Mouse (Mus musculus): Measurements from ENCODE around the gene Gm20479. TPM values are rescaled to one million over a fixed set of nuclear protein-coding genes. Genes with fewer than 3 reads are reported as not detected.

The Gm20479 gene
- polyA plus RNA-seq, 1 experiment from 2014 or later, result not detected

DNA sequence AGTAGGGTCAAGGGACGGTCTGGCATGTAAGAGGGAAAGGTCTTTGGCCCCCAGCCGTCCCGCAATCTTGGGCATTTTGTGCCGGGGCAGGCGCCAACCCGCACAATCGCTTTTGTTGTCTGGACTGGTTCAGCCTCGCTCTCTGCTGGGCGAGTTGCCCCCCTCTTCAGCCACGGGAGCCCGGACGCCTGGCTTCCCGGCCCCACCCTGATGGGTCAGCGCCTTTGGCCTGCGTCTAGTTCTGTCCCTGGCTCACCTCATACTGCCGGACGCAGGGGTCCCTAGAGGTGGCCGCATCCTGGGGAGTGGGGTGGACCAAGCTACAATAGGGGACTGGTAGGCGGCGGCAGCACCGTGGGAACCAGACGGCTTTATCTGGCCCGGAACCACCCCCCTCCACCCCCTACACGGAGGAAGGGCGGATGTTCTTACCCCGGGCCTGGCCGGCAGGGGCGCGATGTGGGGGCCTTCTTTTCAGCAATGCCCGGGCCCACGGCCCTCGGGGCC, 22.8 kb downstream of the Gm20479 start:
- ATAC-seq (ENCODE audit: insufficient read depth, low FRiP score, low TSS enrichment) (no peak), DNase-seq (ENCODE audit: low spot score) (no peak)
- no peak overlapping the region for H3K9ac ChIP-seq (ENCODE audit: low read length)
- H3K4me1 ChIP-seq (ENCODE audit: control insufficient read depth, insufficient read depth, low read length), result peaks cover 12% of the 10 kb centered on the region
- no peak overlapping the region for H3K27ac ChIP-seq (ENCODE audit: low read depth, low read length)
- H3K4me2 ChIP-seq (ENCODE audit: low read depth), result peak overlapping the region; percentile 16; the same call in 1 of the 2 replicates
- 2% methylated on average over 32 of the region's 32 CpGs for WGBS
- no peaks in the 10 kb centered on the region for H3K36me3 ChIP-seq (ENCODE audit: control insufficient read depth, insufficient read depth, low read length)
- no peaks in the 10 kb centered on the region for H3K9me3 ChIP-seq (ENCODE audit: control insufficient read depth, low read length)
- H3K27me3 ChIP-seq (ENCODE audit: control insufficient read depth, insufficient read depth, low read length), result peaks cover 86% of the 10 kb centered on the region
- H3K4me3 ChIP-seq (ENCODE audit: low read depth, low read length), result no peak overlapping the region

DNA sequence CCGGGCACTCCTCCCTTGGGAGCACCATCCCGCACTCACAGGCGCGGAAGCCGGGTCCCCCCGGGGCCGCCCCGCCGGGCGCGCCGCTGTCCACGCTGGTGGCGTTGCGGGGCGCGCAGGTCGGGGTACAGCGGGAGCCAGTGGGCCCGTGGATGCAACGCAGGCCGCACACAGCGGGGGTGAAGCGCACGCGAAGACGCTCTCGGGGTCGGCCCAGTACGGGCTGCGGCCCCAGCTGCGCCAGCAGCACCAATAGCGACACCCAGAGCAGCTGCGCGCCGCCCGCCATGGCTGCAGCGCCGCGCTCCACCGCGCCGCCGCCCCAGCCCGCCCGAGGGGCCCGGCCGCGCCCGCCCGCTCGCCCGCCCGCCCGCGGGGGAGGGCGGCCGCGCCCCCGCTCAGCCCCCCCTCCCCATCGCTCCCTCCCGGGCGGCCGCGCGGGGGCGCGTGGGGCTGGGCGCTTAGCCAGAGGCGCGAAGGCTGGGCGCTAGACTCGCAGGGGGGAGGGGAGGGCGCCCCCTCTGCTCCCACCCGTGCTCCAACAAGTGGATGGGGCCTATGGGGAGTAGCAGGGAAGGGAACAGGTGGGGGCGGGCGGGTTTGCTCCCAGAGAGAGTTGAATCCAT, 23.8 kb downstream of the Gm20479 start:
- DNase-seq (ENCODE audit: low spot score) (peak; percentile 33), ATAC-seq (ENCODE audit: insufficient read depth, low FRiP score, low TSS enrichment) (no peak)
- Histone ChIP-seq H3K9ac (ENCODE audit: low read length) (peak overlapping the region; percentile 36), H3K4me2 (ENCODE audit: low read depth) (peak overlapping the region; percentile 67), H3K27ac (ENCODE audit: low read depth, low read length) (no peak overlapping the region), H3K4me1 (ENCODE audit: control insufficient read depth, insufficient read depth, low read length) (peaks cover 12% of the 10 kb centered on the region), H3K4me3 (ENCODE audit: low read depth, low read length) (peak overlapping the region; percentile 37), H3K36me3 (ENCODE audit: control insufficient read depth, insufficient read depth, low read length) (no peaks in the 10 kb centered on the region), H3K9me3 (ENCODE audit: control insufficient read depth, low read length) (no peaks in the 10 kb centered on the region), H3K27me3 (ENCODE audit: control insufficient read depth, insufficient read depth, low read length) (peaks cover 95% of the 10 kb centered on the region)
- under 1% methylated on average over 44 of the region's 77 CpGs for WGBS

DNA sequence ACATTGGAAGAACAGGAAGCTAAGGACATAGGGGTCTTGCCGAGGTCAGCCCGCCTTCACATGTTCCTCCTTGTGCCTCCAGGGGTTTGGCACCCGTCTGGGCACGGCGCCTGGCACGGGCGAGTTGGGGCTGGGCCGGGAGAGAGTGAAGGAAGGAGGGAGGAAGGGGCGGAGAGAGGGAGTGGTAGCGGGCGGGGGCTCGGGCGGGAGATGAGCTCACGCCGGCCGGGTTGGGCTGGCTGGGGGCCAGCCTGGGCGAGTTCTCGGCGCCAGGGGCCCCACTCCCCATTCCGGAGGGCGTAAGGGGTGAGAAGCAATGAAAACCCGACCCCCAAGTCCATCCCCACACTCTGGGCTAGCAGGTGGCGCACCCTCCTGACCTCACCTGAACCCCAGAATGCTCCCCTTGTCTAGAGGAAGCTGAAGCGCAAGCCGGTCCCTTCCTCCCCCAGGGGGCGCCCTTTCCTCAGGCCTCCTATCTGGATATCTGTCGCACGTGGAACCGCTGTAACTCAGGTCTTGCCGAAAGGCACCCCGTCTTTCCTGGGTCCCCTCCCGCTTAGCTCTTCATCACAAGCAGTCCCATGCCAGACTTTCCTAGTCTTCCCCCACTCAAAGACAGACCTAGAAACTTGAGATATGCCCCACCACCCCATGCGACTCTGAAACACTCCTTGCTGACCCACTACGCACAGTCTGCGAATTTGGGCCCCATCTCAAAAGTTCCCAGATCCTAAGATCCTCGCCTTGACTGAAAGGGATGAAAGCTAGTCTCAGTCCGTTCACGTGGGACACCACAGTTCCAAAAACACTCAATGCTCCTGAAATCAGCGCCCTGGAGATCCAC, 24.6 kb downstream of the Gm20479 start:
- no peak for ATAC-seq (ENCODE audit: insufficient read depth, low FRiP score, low TSS enrichment)
- peaks cover 96% of the 10 kb centered on the region for H3K27me3 ChIP-seq (ENCODE audit: control insufficient read depth, insufficient read depth, low read length)
- no peaks in the 10 kb centered on the region for H3K36me3 ChIP-seq (ENCODE audit: control insufficient read depth, insufficient read depth, low read length)
- no peaks in the 10 kb centered on the region for H3K9me3 ChIP-seq (ENCODE audit: control insufficient read depth, low read length)
- DNase-seq (ENCODE audit: low spot score), result peak; percentile 84
- no peak overlapping the region for H3K9ac ChIP-seq (ENCODE audit: low read length)
- H3K4me2 ChIP-seq (ENCODE audit: low read depth), result peak overlapping the region; percentile 67
- H3K4me1 ChIP-seq (ENCODE audit: control insufficient read depth, insufficient read depth, low read length), result peaks cover 12% of the 10 kb centered on the region
- under 1% methylated on average over 34 of the region's 39 CpGs for WGBS
- H3K4me3 ChIP-seq (ENCODE audit: low read depth, low read length), result peak overlapping the region; percentile 37
- H3K27ac ChIP-seq (ENCODE audit: low read depth, low read length), result no peak overlapping the region

DNA sequence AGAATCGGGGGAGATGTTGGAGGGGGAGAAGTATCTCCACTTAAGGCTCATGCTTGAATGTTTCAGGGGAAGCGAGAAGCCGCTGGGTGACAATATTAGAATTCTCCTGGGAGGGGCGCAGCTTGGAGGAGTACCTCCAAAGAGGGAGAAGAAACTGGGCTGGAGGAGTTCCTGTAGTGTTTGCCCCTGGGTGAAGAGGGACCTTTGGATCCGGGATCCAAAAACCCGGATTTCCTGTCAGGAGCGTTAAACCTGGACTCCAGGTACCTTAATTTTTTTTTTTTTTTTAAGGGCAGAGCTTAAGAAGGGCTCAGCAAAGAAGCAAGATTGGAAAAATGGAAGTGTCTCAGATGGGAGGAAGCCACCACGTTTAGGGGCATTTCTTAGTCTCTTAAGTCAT, 25.4 kb downstream of the Gm20479 start:
- no peak for ATAC-seq (ENCODE audit: insufficient read depth, low FRiP score, low TSS enrichment)
- H3K27me3 ChIP-seq (ENCODE audit: control insufficient read depth, insufficient read depth, low read length), result peaks cover 96% of the 10 kb centered on the region
- DNase-seq (ENCODE audit: low spot score), result no peak
- H3K9me3 ChIP-seq (ENCODE audit: control insufficient read depth, low read length), result no peaks in the 10 kb centered on the region
- H3K9ac ChIP-seq (ENCODE audit: low read length), result no peak overlapping the region
- WGBS, result 9% methylated on average over 8 of the region's 8 CpGs
- H3K4me1 ChIP-seq (ENCODE audit: control insufficient read depth, insufficient read depth, low read length), result peaks cover 12% of the 10 kb centered on the region
- H3K36me3 ChIP-seq (ENCODE audit: control insufficient read depth, insufficient read depth, low read length), result no peaks in the 10 kb centered on the region
- no peak overlapping the region for H3K4me3 ChIP-seq (ENCODE audit: low read depth, low read length)
- H3K27ac ChIP-seq (ENCODE audit: low read depth, low read length), result no peak overlapping the region
- no peak overlapping the region for H3K4me2 ChIP-seq (ENCODE audit: low read depth)

DNA sequence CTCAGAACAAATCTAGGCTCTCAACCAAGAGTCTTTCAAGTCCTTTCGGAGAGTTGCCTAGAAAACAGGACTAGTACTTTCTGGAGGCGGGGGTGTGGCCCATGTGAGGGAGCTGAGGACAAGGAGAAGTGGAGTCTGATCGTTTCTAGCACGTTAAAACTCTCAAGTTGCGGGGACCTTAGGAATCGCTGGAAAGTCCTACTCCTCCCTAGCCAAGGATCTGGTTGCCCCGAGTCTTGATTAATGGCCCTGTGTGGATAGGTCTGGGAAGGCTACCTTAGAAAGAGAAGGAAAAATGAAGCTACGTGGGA, 25.7 kb downstream of the Gm20479 start:
- Histone ChIP-seq H3K4me3 (ENCODE audit: low read depth, low read length) (peak overlapping the region; percentile 29; the same call in 1 of the 2 replicates), H3K4me2 (ENCODE audit: low read depth) (no peak overlapping the region)

DNA sequence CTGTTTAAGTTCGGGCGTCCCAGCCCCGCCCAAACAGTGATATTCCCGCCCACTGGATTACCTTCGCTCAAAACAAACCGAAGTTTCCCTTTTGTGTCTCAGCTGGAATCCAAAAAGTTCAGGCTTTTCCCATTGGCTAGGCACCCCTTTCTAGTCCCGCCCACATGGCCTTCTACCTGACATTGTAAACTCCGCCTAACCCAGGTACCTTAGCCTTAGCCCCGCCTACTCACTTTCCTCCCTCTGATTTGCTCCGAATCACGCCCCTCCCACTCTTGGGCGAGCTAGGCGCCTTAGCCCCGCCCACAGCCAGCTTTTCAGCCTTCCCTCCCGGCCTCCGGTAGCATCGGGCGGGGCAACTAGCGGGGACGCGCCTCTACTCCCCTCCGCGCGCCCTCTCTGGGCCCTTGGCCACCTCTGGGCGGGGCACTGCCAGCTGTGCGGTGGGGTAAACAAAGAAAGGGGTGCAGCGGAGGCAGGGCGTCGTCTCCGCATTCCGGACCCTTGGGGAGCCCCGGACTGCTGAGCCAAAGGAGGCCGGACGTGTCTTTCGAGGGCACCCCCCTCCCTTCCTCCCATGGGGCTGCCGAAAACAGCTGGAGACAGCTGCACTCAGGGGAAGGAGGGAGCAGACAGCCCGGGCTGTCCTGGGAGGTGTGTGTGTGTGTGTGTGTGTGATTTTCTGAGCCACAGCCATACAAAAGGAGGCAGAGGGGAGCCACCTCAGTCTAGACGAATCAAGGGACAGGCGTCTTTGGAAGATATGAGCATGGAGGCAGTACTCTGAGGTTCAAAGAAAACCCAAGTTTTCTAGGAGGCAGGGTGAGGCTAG, 26.3 kb downstream of the Gm20479 start:
- Histone ChIP-seq H3K4me1 (ENCODE audit: control insufficient read depth, insufficient read depth, low read length) (peaks cover 7% of the 10 kb centered on the region), H3K27ac (ENCODE audit: low read depth, low read length) (no peak overlapping the region)
- under 1% methylated on average over 39 of the region's 39 CpGs for WGBS

More for the DNA sequence above, 25.7 kb downstream of the Gm20479 start:
- 4% methylated on average over 8 of the region's 8 CpGs for WGBS
- Histone ChIP-seq H3K27me3 (ENCODE audit: control insufficient read depth, insufficient read depth, low read length) (peaks cover 96% of the 10 kb centered on the region), H3K36me3 (ENCODE audit: control insufficient read depth, insufficient read depth, low read length) (no peaks in the 10 kb centered on the region), H3K9me3 (ENCODE audit: control insufficient read depth, low read length) (no peaks in the 10 kb centered on the region), H3K9ac (ENCODE audit: low read length) (no peak overlapping the region), H3K4me1 (ENCODE audit: control insufficient read depth, insufficient read depth, low read length) (peaks cover 9% of the 10 kb centered on the region), H3K27ac (ENCODE audit: low read depth, low read length) (no peak overlapping the region)
- DNase-seq (ENCODE audit: low spot score) (no peak), ATAC-seq (ENCODE audit: insufficient read depth, low FRiP score, low TSS enrichment) (no peak)

DNA sequence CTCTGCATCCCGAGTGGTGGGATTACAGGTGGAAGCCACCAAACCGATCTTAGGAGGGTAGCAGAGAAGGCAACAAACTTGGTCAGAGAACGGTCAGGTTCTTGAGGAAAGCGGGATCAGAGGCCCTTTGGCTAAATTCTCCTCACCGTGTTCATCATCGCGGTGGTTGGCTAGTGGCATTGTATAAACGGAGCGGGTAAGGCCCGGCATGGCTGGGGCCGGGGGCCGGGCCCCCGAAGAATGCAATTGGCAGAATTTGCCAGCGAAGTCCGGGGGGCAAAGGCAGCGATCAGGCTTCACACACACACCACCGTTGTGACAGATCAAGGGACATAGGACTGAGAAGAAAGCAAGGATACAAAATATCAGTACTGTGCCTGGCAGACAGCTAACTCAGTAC, 27.2 kb downstream of the Gm20479 start:
- Histone ChIP-seq H3K9me3 (ENCODE audit: control insufficient read depth, low read length) (no peaks in the 10 kb centered on the region), H3K4me3 (ENCODE audit: low read depth, low read length) (no peak overlapping the region), H3K27me3 (ENCODE audit: control insufficient read depth, insufficient read depth, low read length) (peaks cover 96% of the 10 kb centered on the region), H3K4me2 (ENCODE audit: low read depth) (no peak overlapping the region), H3K27ac (ENCODE audit: low read depth, low read length) (no peak overlapping the region), H3K4me1 (ENCODE audit: control insufficient read depth, insufficient read depth, low read length) (peaks cover 11% of the 10 kb centered on the region), H3K36me3 (ENCODE audit: control insufficient read depth, insufficient read depth, low read length) (no peaks in the 10 kb centered on the region), H3K9ac (ENCODE audit: low read length) (no peak overlapping the region)
- ATAC-seq (ENCODE audit: insufficient read depth, low FRiP score, low TSS enrichment) (no peak), DNase-seq (ENCODE audit: low spot score) (no peak)
- 29% methylated on average over 17 of the region's 17 CpGs for WGBS

More for the DNA sequence above, 26.3 kb downstream of the Gm20479 start:
- ATAC-seq (ENCODE audit: insufficient read depth, low FRiP score, low TSS enrichment) (no peak), DNase-seq (ENCODE audit: low spot score) (peak; percentile 79)
- H3K9ac ChIP-seq (ENCODE audit: low read length), result no peak overlapping the region
- peaks cover 98% of the 10 kb centered on the region for H3K27me3 ChIP-seq (ENCODE audit: control insufficient read depth, insufficient read depth, low read length)
- H3K4me2 ChIP-seq (ENCODE audit: low read depth), result peak overlapping the region; percentile 62
- H3K9me3 ChIP-seq (ENCODE audit: control insufficient read depth, low read length), result no peaks in the 10 kb centered on the region
- peak overlapping the region; percentile 29 for H3K4me3 ChIP-seq (ENCODE audit: low read depth, low read length)
- H3K36me3 ChIP-seq (ENCODE audit: control insufficient read depth, insufficient read depth, low read length), result no peaks in the 10 kb centered on the region

DNA sequence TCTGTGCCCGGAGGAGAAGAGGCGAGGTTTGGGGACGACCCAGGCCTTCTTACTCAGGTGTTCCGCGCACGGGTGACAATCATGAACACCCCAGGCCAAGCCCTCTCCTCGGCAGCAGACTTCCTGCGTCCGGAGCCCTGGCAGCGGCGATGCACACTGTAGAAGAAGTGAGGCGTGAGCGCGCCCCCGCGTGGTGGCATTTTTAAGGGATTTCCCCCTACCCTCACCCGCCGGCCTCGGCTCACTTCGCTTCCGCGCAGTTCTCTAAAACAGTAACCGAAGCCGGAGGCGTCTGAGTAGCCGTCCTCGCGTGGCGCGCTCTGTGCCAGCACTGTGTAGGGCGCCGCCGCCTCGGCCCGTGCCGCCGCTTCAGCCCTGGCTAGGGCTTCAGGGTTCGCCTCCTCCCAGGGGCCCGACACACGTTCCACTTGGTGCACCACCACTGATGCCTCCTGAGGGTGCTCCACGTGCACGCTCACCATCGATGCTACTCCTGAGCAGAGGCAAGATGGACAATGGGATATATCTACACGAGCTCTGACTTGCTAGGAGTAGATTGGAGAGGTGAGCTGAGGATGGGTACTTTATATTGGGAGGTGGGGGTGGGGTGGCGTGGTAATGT, 27.8 kb downstream of the Gm20479 start:
- H3K9me3 ChIP-seq (ENCODE audit: control insufficient read depth, low read length), result no peaks in the 10 kb centered on the region
- H3K4me2 ChIP-seq (ENCODE audit: low read depth), result peak overlapping the region; percentile 38
- WGBS, result 5% methylated on average over 45 of the region's 45 CpGs
- H3K9ac ChIP-seq (ENCODE audit: low read length), result peak overlapping the region; percentile 30; the same call in 1 of the 2 replicates
- H3K4me1 ChIP-seq (ENCODE audit: control insufficient read depth, insufficient read depth, low read length), result peaks cover 11% of the 10 kb centered on the region
- peak; percentile 15; the same call in 1 of the 2 replicates for ATAC-seq (ENCODE audit: insufficient read depth, low FRiP score, low TSS enrichment)
- no peak overlapping the region for H3K4me3 ChIP-seq (ENCODE audit: low read depth, low read length)
- DNase-seq (ENCODE audit: low spot score), result peak; percentile 86
- H3K27me3 ChIP-seq (ENCODE audit: control insufficient read depth, insufficient read depth, low read length), result peaks cover 96% of the 10 kb centered on the region
- H3K27ac ChIP-seq (ENCODE audit: low read depth, low read length), result no peak overlapping the region
- H3K36me3 ChIP-seq (ENCODE audit: control insufficient read depth, insufficient read depth, low read length), result no peaks in the 10 kb centered on the region
